Mouse (Mus musculus) hematopoietic stem cell, adult 5-6 weeks (primary cell): ENCODE results near the gene Vash1. TPM values are rescaled to one million over a fixed set of nuclear protein-coding genes. Genes with fewer than 3 reads are reported as not detected.

Source experiments
- total RNA-seq: library from RNA; stranded (forward); fragments of 172-1452, 232-1000 nt; gene quantifications from 2 replicates; pipeline ENCODE4 v1.2.3, GENCODE M21; 2017

The Vash1 gene
- total RNA-seq, 1 experiment from 2014 or later: 2.8 TPM

Other genes starting within 250 kb of the Vash1 start
- 1.7 and 3.0 TPM in 2 replicates for gene Angel1, start 47.8 kb downstream of the Vash1 start, total RNA-seq
- not detected in 2 replicates for gene Lrrc74a, start 55.7 kb downstream of the Vash1 start, total RNA-seq
- 4.2 and 5.6 TPM in 2 replicates for gene Irf2bpl, start 206.1 kb downstream of the Vash1 start, total RNA-seq